Mouse (Mus musculus): Measurements from ENCODE around the gene Slc12a4.

GRCm38 (mm10) chr8:105965905-105966341 is at the start of gene Slc12a4:
- TF ChIP-seq CTCF (IDR thresholded peaks at IDR 0.05) (no peak), POLR2A (IDR thresholded peaks at IDR 0.05; ENCODE audit: insufficient read depth, low read depth, low read length) (peak; percentile 79), EP300 (IDR thresholded peaks at IDR 0.05; ENCODE audit: insufficient read depth, low read depth, low read length) (0 out of 2 replicates have a peak, but pooled peaks have one; percentile 25)
